Mouse (Mus musculus): ENCODE measurements around the gene Rptor. TPM values are rescaled to one million over a fixed set of nuclear protein-coding genes. Genes with fewer than 3 reads are reported as not detected.

Gene Rptor
- 17.7 and 20.4 TPM in 2 replicates for polyA plus RNA-seq (2016; fragmentation: Nextera tagmentation; extraction: Ambion mirVana)

- under 1% methylated on average over 60 of the region's 63 CpGs for WGBS
- Histone ChIP-seq H3K4me2 (replicated peaks) (peak within 1 kb of the TSS; percentile 77), H3K4me3 (peak within 1 kb of the TSS; percentile 92)
Observed at GRCm38 (mm10) chr11:119602763-119603526, at the start of gene Rptor. Rptor (plus strand) TSS chr11:119602905.

GRCm38 (mm10) chr11:119554706-119555105 lies 48.0 kb upstream of the Rptor start:
- Histone ChIP-seq H3K4me1 (peaks cover 31% of the 10 kb centered on the region), H3K9me3 (no peaks in the 10 kb centered on the region), H3K36me3 (no peaks in the 10 kb centered on the region), H3K9ac (no peak overlapping the region), H3K27me3 (peaks cover 51% of the 10 kb centered on the region), H3K4me3 (no peak overlapping the region), H3K4me2 (replicated peaks) (no peak overlapping the region), H3K27ac (no peak overlapping the region)
- 67% methylated on average over 7 of the region's 7 CpGs for WGBS
- ATAC-seq (ENCODE audit: insufficient number of reproducible peaks, insufficient read depth, low FRiP score, low TSS enrichment), result no peak

More at GRCm38 (mm10) chr11:119602763-119603526, at the start of gene Rptor:
- peaks cover 16% of the 10 kb centered on the region for H3K4me1 ChIP-seq
- no peaks in the 10 kb centered on the region for H3K9me3 ChIP-seq
- H3K27me3 ChIP-seq, result no peaks in the 10 kb centered on the region
- H3K36me3 ChIP-seq, result peaks cover 11% of the 10 kb centered on the region
- H3K27ac ChIP-seq, result peak within 1 kb of the TSS; percentile 81
- peak within 1 kb of the TSS; percentile 97 for H3K9ac ChIP-seq
- peak; percentile 97 for ATAC-seq (ENCODE audit: insufficient number of reproducible peaks, insufficient read depth, low FRiP score, low TSS enrichment)

- Histone ChIP-seq H3K4me1 (peaks cover 32% of the 10 kb centered on the region), H3K27me3 (peaks cover 46% of the 10 kb centered on the region), H3K4me2 (replicated peaks) (no peak overlapping the region), H3K9me3 (no peaks in the 10 kb centered on the region), H3K9ac (no peak overlapping the region), H3K4me3 (no peak overlapping the region), H3K36me3 (no peaks in the 10 kb centered on the region), H3K27ac (no peak overlapping the region)
- WGBS, result 85% methylated on average over 7 of the region's 7 CpGs
- ATAC-seq (ENCODE audit: insufficient number of reproducible peaks, insufficient read depth, low FRiP score, low TSS enrichment), result no peak
Observed at GRCm38 (mm10) chr11:119555170-119555569, 47.5 kb upstream of the Rptor start.

- no peak overlapping the region for H3K4me3 ChIP-seq
- H3K27me3 ChIP-seq, result peaks cover 26% of the 10 kb centered on the region; the same call in 1 of the 2 replicates
- H3K36me3 ChIP-seq, result no peaks in the 10 kb centered on the region
- H3K4me2 ChIP-seq (replicated peaks), result peak overlapping the region; percentile 38
- H3K9ac ChIP-seq, result peak overlapping the region; percentile 39; the same call in 1 of the 2 replicates
- H3K4me1 ChIP-seq, result peaks cover 22% of the 10 kb centered on the region
- WGBS, result 19% methylated on average over 17 of the region's 17 CpGs
- peak overlapping the region; percentile 70; the same call in 1 of the 2 replicates for H3K27ac ChIP-seq
- peak; percentile 43; the same call in 1 of the 2 replicates for ATAC-seq (ENCODE audit: insufficient number of reproducible peaks, insufficient read depth, low FRiP score, low TSS enrichment)
- H3K9me3 ChIP-seq, result no peaks in the 10 kb centered on the region
Observed at GRCm38 (mm10) chr11:119557940-119558869, 44.5 kb upstream of the Rptor start.

- peak; percentile 63 for ATAC-seq (ENCODE audit: insufficient number of reproducible peaks, insufficient read depth, low FRiP score, low TSS enrichment)
- H3K9me3 ChIP-seq, result no peaks in the 10 kb centered on the region
- 5% methylated on average over 9 of the region's 9 CpGs for WGBS
- H3K4me1 ChIP-seq, result peaks cover 22% of the 10 kb centered on the region
- peak overlapping the region; percentile 38 for H3K4me2 ChIP-seq (replicated peaks)
- peak overlapping the region; percentile 39; the same call in 1 of the 2 replicates for H3K9ac ChIP-seq
- H3K27me3 ChIP-seq, result peaks cover 28% of the 10 kb centered on the region
- H3K36me3 ChIP-seq, result no peaks in the 10 kb centered on the region
- no peak overlapping the region for H3K4me3 ChIP-seq
- peak overlapping the region; percentile 70 for H3K27ac ChIP-seq
Observed at GRCm38 (mm10) chr11:119558870-119559610, 43.7 kb upstream of the Rptor start.

GRCm38 (mm10) chr11:119562286-119562685 lies 40.4 kb upstream of the Rptor start:
- 44% methylated on average over 6 of the region's 6 CpGs for WGBS

GRCm38 (mm10) chr11:119563166-119563565 lies 39.5 kb upstream of the Rptor start:
- H3K4me2 ChIP-seq (replicated peaks), result no peak overlapping the region
- H3K27me3 ChIP-seq, result peaks cover 28% of the 10 kb centered on the region
- 74% methylated on average over 9 of the region's 9 CpGs for WGBS
- H3K4me1 ChIP-seq, result peaks cover 17% of the 10 kb centered on the region
- ATAC-seq (ENCODE audit: insufficient number of reproducible peaks, insufficient read depth, low FRiP score, low TSS enrichment), result no peak
- no peaks in the 10 kb centered on the region for H3K9me3 ChIP-seq
- H3K36me3 ChIP-seq, result no peaks in the 10 kb centered on the region
- no peak overlapping the region for H3K9ac ChIP-seq
- no peak overlapping the region for H3K4me3 ChIP-seq
- no peak overlapping the region for H3K27ac ChIP-seq

More at GRCm38 (mm10) chr11:119562286-119562685, 40.4 kb upstream of the Rptor start:
- H3K4me2 ChIP-seq (replicated peaks), result no peak overlapping the region
- no peak overlapping the region for H3K27ac ChIP-seq
- H3K36me3 ChIP-seq, result no peaks in the 10 kb centered on the region
- no peak overlapping the region for H3K4me3 ChIP-seq
- peaks cover 36% of the 10 kb centered on the region for H3K27me3 ChIP-seq
- peaks cover 22% of the 10 kb centered on the region for H3K4me1 ChIP-seq
- ATAC-seq (ENCODE audit: insufficient number of reproducible peaks, insufficient read depth, low FRiP score, low TSS enrichment), result no peak
- no peaks in the 10 kb centered on the region for H3K9me3 ChIP-seq
- H3K9ac ChIP-seq, result no peak overlapping the region

GRCm38 (mm10) chr11:119564383-119564782 lies 38.3 kb upstream of the Rptor start:
- H3K4me1 ChIP-seq, result peaks cover 5% of the 10 kb centered on the region
- H3K27me3 ChIP-seq, result peaks cover 28% of the 10 kb centered on the region
- H3K9me3 ChIP-seq, result no peaks in the 10 kb centered on the region
- no peak for ATAC-seq (ENCODE audit: insufficient number of reproducible peaks, insufficient read depth, low FRiP score, low TSS enrichment)
- H3K9ac ChIP-seq, result no peak overlapping the region
- no peaks in the 10 kb centered on the region for H3K36me3 ChIP-seq
- H3K4me2 ChIP-seq (replicated peaks), result no peak overlapping the region
- no peak overlapping the region for H3K27ac ChIP-seq
- 82% methylated on average over 10 of the region's 10 CpGs for WGBS
- no peak overlapping the region for H3K4me3 ChIP-seq

GRCm38 (mm10) chr11:119565021-119565420 lies 37.7 kb upstream of the Rptor start:
- Histone ChIP-seq H3K9ac (no peak overlapping the region), H3K4me3 (no peak overlapping the region), H3K27me3 (peaks cover 28% of the 10 kb centered on the region), H3K36me3 (no peaks in the 10 kb centered on the region), H3K9me3 (no peaks in the 10 kb centered on the region), H3K27ac (no peak overlapping the region), H3K4me1 (no peaks in the 10 kb centered on the region; the same call in 1 of the 2 replicates), H3K4me2 (replicated peaks) (no peak overlapping the region)
- ATAC-seq (ENCODE audit: insufficient number of reproducible peaks, insufficient read depth, low FRiP score, low TSS enrichment), result no peak
- 59% methylated on average over 7 of the region's 7 CpGs for WGBS

GRCm38 (mm10) chr11:119565684-119566083 lies 37.0 kb upstream of the Rptor start:
- H3K4me3 ChIP-seq, result no peak overlapping the region
- no peaks in the 10 kb centered on the region for H3K36me3 ChIP-seq
- no peak overlapping the region for H3K27ac ChIP-seq
- H3K27me3 ChIP-seq, result peaks cover 28% of the 10 kb centered on the region
- H3K4me1 ChIP-seq, result no peaks in the 10 kb centered on the region; the same call in 1 of the 2 replicates
- WGBS, result 40% methylated on average over 10 of the region's 10 CpGs
- no peaks in the 10 kb centered on the region for H3K9me3 ChIP-seq
- ATAC-seq (ENCODE audit: insufficient number of reproducible peaks, insufficient read depth, low FRiP score, low TSS enrichment), result no peak
- no peak overlapping the region for H3K4me2 ChIP-seq (replicated peaks)
- H3K9ac ChIP-seq, result no peak overlapping the region

- H3K4me2 ChIP-seq (replicated peaks), result no peak overlapping the region
- H3K9ac ChIP-seq, result no peak overlapping the region
- 58% methylated on average over 5 of the region's 5 CpGs for WGBS
- H3K27ac ChIP-seq, result no peak overlapping the region
- no peak overlapping the region for H3K4me3 ChIP-seq
- H3K27me3 ChIP-seq, result peaks cover 28% of the 10 kb centered on the region
- no peaks in the 10 kb centered on the region for H3K9me3 ChIP-seq
- H3K4me1 ChIP-seq, result no peaks in the 10 kb centered on the region; the same call in 1 of the 2 replicates
- ATAC-seq (ENCODE audit: insufficient number of reproducible peaks, insufficient read depth, low FRiP score, low TSS enrichment), result no peak
- H3K36me3 ChIP-seq, result no peaks in the 10 kb centered on the region
Observed at GRCm38 (mm10) chr11:119566188-119566587, 36.5 kb upstream of the Rptor start.

Measured in embryonic facial prominence, embryonic 12.5 days (tissue).